Mouse (Mus musculus) CH12.LX (cell line): ENCODE measurements around the gene Serp1. TPM values are rescaled to one million over a fixed set of nuclear protein-coding genes. Genes with fewer than 3 reads are reported as not detected.

Source experiments
- DNase-seq: peaks from one replicate; pipeline ENCODE4 v3.0.0-alpha.2; 2013; ENCODE audit errors: extremely low read depth
- H3K27ac ChIP-seq: 2 replicates; pipeline ENCODE4 v1.5.1; 2012; ENCODE audit warnings: low read depth, mild to moderate bottlenecking, control low read depth, moderate library complexity; ENCODE audit not compliant: insufficient read depth
- H3K27me3 ChIP-seq: replicated peaks from 2 replicates; pipeline ENCODE3; 2012; ENCODE audit warnings: inconsistent platforms
- H3K36me3 ChIP-seq, 2 experiments: replicated peaks in 1 of 2; 2 replicates each; pipeline versions ENCODE3 to v1.6.1; 2012; ENCODE audit warnings: inconsistent platforms in 1 of 2, low read length in 1 of 2, mild to moderate bottlenecking in 1 of 2, mixed read lengths in 1 of 2, moderate library complexity in 1 of 2; ENCODE audit not compliant: control insufficient read depth in 1 of 2, insufficient read depth in 1 of 2
- H3K4me1 ChIP-seq, 2 experiments: 2 replicates each; pipeline ENCODE4 v1.6.1; 2012; ENCODE audit warnings: inconsistent platforms in 1 of 2, moderate library complexity in 1 of 2; ENCODE audit not compliant: insufficient read depth in 2 of 2, control insufficient read depth in 1 of 2
- H3K4me2 ChIP-seq: 2 replicates; pipeline ENCODE4 v1.6.1; 2012; ENCODE audit warnings: low read depth, mild to moderate bottlenecking, control low read depth; ENCODE audit not compliant: poor library complexity, insufficient read depth, severe bottlenecking
- H3K4me3 ChIP-seq, 3 experiments: fragments of 150-350 bp in 1 of 3; sonication (generic) in 1 of 3; replicated peaks in 1 of 3; 2 replicates each; pipeline versions ENCODE3 to v1.5.1; 2011 to 2012; ENCODE audit warnings: low read depth in 2 of 3, low read length in 2 of 3, mild to moderate bottlenecking in 2 of 3, moderate library complexity in 2 of 3, control low read depth in 1 of 3, improper control_type of control experiment in 1 of 3, inconsistent platforms in 1 of 3, mixed read lengths in 1 of 3; ENCODE audit not compliant: poor library complexity in 1 of 3
- H3K79me2 ChIP-seq: replicated peaks from 2 replicates; pipeline ENCODE4 v1.6.1; 2012; ENCODE audit warnings: mild to moderate bottlenecking, moderate library complexity; ENCODE audit not compliant: control insufficient read depth, poor library complexity, insufficient read depth, severe bottlenecking; ENCODE audit errors: extremely low read depth
- H3K9ac ChIP-seq: 2 replicates; pipeline ENCODE4 v1.6.1; 2012; ENCODE audit warnings: low read depth, mild to moderate bottlenecking, control low read depth, moderate library complexity; ENCODE audit not compliant: insufficient read depth
- H3K9me3 ChIP-seq: replicated peaks from 2 replicates; pipeline ENCODE3; 2012; ENCODE audit warnings: low read length, inconsistent platforms, mixed read lengths
- BHLHE40 ChIP-seq: IDR thresholded peaks from 2 replicates; pipeline ENCODE4 v1.6.1; 2011; ENCODE audit warnings: mild to moderate bottlenecking, low read depth, low read length, improper control_type of control experiment
- CTCF ChIP-seq, 2 experiments: IDR thresholded peaks in 1 of 2; conservative IDR thresholded peaks in 1 of 2; 2 replicates each; pipeline ENCODE4 v1.5.1; 2011 to 2012; ENCODE audit warnings: low read depth in 2 of 2, low read length in 2 of 2, improper control_type of control experiment in 1 of 2, inconsistent platforms in 1 of 2, mild to moderate bottlenecking in 1 of 2, moderate library complexity in 1 of 2
- E2F4 ChIP-seq: IDR thresholded peaks from 2 replicates; pipeline ENCODE4 v1.6.1; 2011; ENCODE audit warnings: low read depth, low read length, improper control_type of control experiment; ENCODE audit not compliant: insufficient replicate concordance
- ELF1 ChIP-seq: IDR thresholded peaks from 2 replicates; pipeline ENCODE4 v1.6.1; 2014; ENCODE audit warnings: low read depth, mild to moderate bottlenecking, inconsistent platforms, low read length, improper control_type of control experiment
- EP300 ChIP-seq: IDR thresholded peaks from 2 replicates; pipeline ENCODE4 v1.6.1; 2011; ENCODE audit warnings: low read length, improper control_type of control experiment
- GABPA ChIP-seq: IDR thresholded peaks from 2 replicates; pipeline ENCODE4 v1.6.1; 2012; ENCODE audit warnings: low read depth, low read length, improper control_type of control experiment, inconsistent platforms; ENCODE audit not compliant: insufficient replicate concordance
- HCFC1 ChIP-seq: IDR thresholded peaks from 2 replicates; pipeline ENCODE4 v1.6.1; 2012; ENCODE audit warnings: low read depth, mild to moderate bottlenecking, inconsistent platforms, low read length, improper control_type of control experiment
- IRF4 ChIP-seq: IDR thresholded peaks from 2 replicates; pipeline ENCODE4 v1.6.1; 2014; ENCODE audit warnings: low read depth, mild to moderate bottlenecking, inconsistent platforms, low read length, improper control_type of control experiment
- JUN ChIP-seq: IDR thresholded peaks from 2 replicates; pipeline ENCODE4 v1.6.1; 2011; ENCODE audit warnings: low read depth, mild to moderate bottlenecking, low read length, improper control_type of control experiment, moderate library complexity; ENCODE audit not compliant: insufficient read depth
- KAT2A ChIP-seq: IDR thresholded peaks from 2 replicates; pipeline ENCODE4 v1.6.1; 2012; ENCODE audit warnings: low read length, improper control_type of control experiment, inconsistent platforms; ENCODE audit not compliant: insufficient replicate concordance
- MAFK ChIP-seq: IDR thresholded peaks from 2 replicates; pipeline ENCODE4 v1.6.1; 2011; ENCODE audit warnings: low read length, improper control_type of control experiment; ENCODE audit not compliant: insufficient replicate concordance
- MAX ChIP-seq: IDR thresholded peaks from 2 replicates; pipeline ENCODE4 v1.6.1; 2011; ENCODE audit warnings: low read length, improper control_type of control experiment
- MEF2A ChIP-seq: IDR thresholded peaks from 2 replicates; pipeline ENCODE4 v1.6.1; 2014; ENCODE audit warnings: low read depth, mild to moderate bottlenecking, inconsistent platforms, low read length, improper control_type of control experiment, borderline replicate concordance
- MYC ChIP-seq: IDR thresholded peaks from 2 replicates; pipeline ENCODE4 v1.6.1; 2011; ENCODE audit warnings: low read depth, mild to moderate bottlenecking, improper control_type of control experiment, low read length
- NRF1 ChIP-seq: IDR thresholded peaks from 2 replicates; pipeline ENCODE4 v1.6.1; 2014; ENCODE audit warnings: low read depth, mild to moderate bottlenecking, inconsistent platforms, low read length, improper control_type of control experiment, moderate library complexity
- POLR2A ChIP-seq: IDR thresholded peaks from 2 replicates; pipeline ENCODE4 v1.6.1; 2011; ENCODE audit warnings: low read depth, mild to moderate bottlenecking, improper control_type of control experiment, low read length
- RAD21 ChIP-seq: IDR thresholded peaks from 2 replicates; pipeline ENCODE4 v1.6.1; 2011; ENCODE audit warnings: low read depth, mild to moderate bottlenecking, low read length, improper control_type of control experiment, moderate library complexity
- RCOR1 ChIP-seq: conservative IDR thresholded peaks from 2 replicates; pipeline ENCODE4 v1.6.1; 2012; ENCODE audit warnings: low read depth, mild to moderate bottlenecking, inconsistent platforms, low read length, improper control_type of control experiment
- TBP ChIP-seq: conservative IDR thresholded peaks from 2 replicates; pipeline ENCODE4 v1.6.1; 2011; ENCODE audit warnings: low read depth, low read length, improper control_type of control experiment
- TCF12 ChIP-seq: IDR thresholded peaks from 2 replicates; pipeline ENCODE4 v1.6.1; 2014; ENCODE audit warnings: low read depth, mild to moderate bottlenecking, inconsistent platforms, low read length, improper control_type of control experiment
- UBTF ChIP-seq: IDR thresholded peaks from 2 replicates; pipeline ENCODE4 v1.6.1; 2012; ENCODE audit warnings: low read depth, mild to moderate bottlenecking, inconsistent platforms, low read length, improper control_type of control experiment, moderate library complexity
- USF1 ChIP-seq: IDR thresholded peaks from 2 replicates; pipeline ENCODE4 v1.6.1; 2014; ENCODE audit warnings: low read depth, mild to moderate bottlenecking, inconsistent platforms, low read length, improper control_type of control experiment
- USF2 ChIP-seq: conservative IDR thresholded peaks from 2 replicates; pipeline ENCODE4 v1.6.1; 2011; ENCODE audit warnings: low read depth, low read length, improper control_type of control experiment
- ZC3H11A ChIP-seq: IDR thresholded peaks from 2 replicates; pipeline ENCODE4 v1.6.1; 2012; ENCODE audit warnings: low read depth, mild to moderate bottlenecking, inconsistent platforms, low read length, improper control_type of control experiment
- ZKSCAN1 ChIP-seq: IDR thresholded peaks from 2 replicates; pipeline ENCODE4 v1.6.1; 2012; ENCODE audit warnings: low read depth, inconsistent platforms, low read length, improper control_type of control experiment, borderline replicate concordance
- ZMIZ1 ChIP-seq: IDR thresholded peaks from 2 replicates; pipeline ENCODE4 v1.6.1; 2012; ENCODE audit warnings: low read depth, mild to moderate bottlenecking, inconsistent platforms, low read length, improper control_type of control experiment
- dilution Hi-C: fragments of 300-500 bp; cut with MboI; formaldehyde crosslinking; loops from 2 replicates; pipeline ENCODE4 v1.14.3; 2020; ENCODE audit warnings: low sequenced_read_pairs; ENCODE audit not compliant: extremely low pct_unique_long_range_greater_than_20kb, extremely low pct_ligation_motif_present
- in situ Hi-C: fragments of 300-500 bp; cut with MboI; formaldehyde crosslinking; loops from 3 replicates; pipeline ENCODE4 v1.14.3; 2019; ENCODE audit warnings: low sequenced_read_pairs, low pct_ligation_motif_present, low pct_unique_long_range_greater_than_20kb, mixed read lengths
- polyA plus RNA-seq: library from polyadenylated mRNA; unstranded; fragments of >175 nt; gene quantifications from 2 replicates; pipeline ENCODE4 v1.2.1, GENCODE M21; 2012; ENCODE audit warnings: low read depth; ENCODE audit not compliant: insufficient read length
- total RNA-seq, 2 experiments: library from RNA; depleted of rRNA; stranded (reverse); fragments of 300-350 nt in 1 of 2; fragments of >200 nt in 1 of 2; gene quantifications; 2 replicates each; pipeline ENCODE4 v1.2.3; 2012 to 2014

Serp1 gene
- total and polyA plus RNA-seq, 3 experiments = 219 to 470 (median 298) TPM

GRCm38 (mm10) chr3:58508020-58508750 lies 17.5 kb downstream of the Serp1 start (continued):
- TF ChIP-seq ZKSCAN1 (no peak), USF1 (no peak), ELF1 (peak; percentile 70), NRF1 (no peak), RAD21 (no peak; the same call in 1 of the 2 replicates), TBP (0 out of 2 replicates have a peak, but pooled peaks have one; percentile 29), JUN (no peak), RCOR1 (no peak), POLR2A (no peak; the same call in 1 of the 2 replicates), EP300 (peak; percentile 64; the same call in 1 of the 2 replicates)

- H3K4me3 ChIP-seq = no peak overlapping the region
- dilution Hi-C loops (no loop called here), in situ Hi-C loops (no loop called here)
- H3K79me2 ChIP-seq = no peaks in the 10 kb centered on the region; the same call in 1 of the 2 replicates
- H3K4me1 ChIP-seq = peaks cover 10 to 65% of the 10 kb centered on the region in 2 experiments
- H3K27me3 ChIP-seq = no peaks in the 10 kb centered on the region
- H3K36me3 ChIP-seq = no peaks in the 10 kb centered on the region
- no peaks in the 10 kb centered on the region for H3K9me3 ChIP-seq
- H3K27ac ChIP-seq = no peak overlapping the region
- H3K4me2 ChIP-seq = no peak overlapping the region
- no peak overlapping the region for H3K9ac ChIP-seq
- DNase-seq = no peak
- TF ChIP-seq ZMIZ1 = no peak
- no peak for TF ChIP-seq GABPA
- no peak for TF ChIP-seq EP300
- no peak for TF ChIP-seq ZC3H11A
Observed at GRCm38 (mm10) chr3:58504676-58505075, 21.0 kb downstream of the Serp1 start.

DNA sequence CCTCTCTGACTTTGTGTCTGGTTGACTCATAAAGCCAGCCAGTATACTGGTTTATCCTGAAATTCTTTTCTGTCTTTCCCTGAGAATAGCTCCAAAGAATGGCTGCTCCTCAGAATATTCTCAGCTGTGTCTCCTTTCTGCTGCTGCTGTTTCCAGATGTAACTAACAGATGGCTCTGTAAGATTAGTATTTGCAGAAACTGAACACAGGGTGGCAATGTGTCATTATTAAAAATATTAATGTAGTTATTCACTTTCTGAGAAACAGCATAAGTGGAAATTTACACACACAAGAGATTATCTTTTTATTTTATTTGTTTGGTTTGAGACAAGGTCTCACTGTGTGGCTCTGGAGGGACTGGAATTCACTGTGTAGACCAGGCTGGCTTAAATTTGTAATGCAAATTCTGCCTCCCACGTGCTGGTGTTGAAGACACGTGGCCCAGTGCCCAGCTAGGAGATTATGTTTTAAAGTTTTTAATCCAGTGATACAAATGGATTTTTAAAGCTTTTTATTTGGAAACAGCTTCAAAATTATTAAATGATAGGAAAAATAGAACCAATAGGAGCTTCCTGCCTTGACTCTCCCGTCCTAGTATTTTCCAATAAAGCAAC lies 21.9 kb downstream of the Serp1 start:
- no peaks in the 10 kb centered on the region; the same call in 1 of the 2 replicates for H3K79me2 ChIP-seq
- DNase-seq = no peak
- H3K9ac ChIP-seq = no peak overlapping the region
- no peaks in the 10 kb centered on the region for H3K36me3 ChIP-seq
- H3K4me2 ChIP-seq = no peak overlapping the region
- in situ Hi-C loops (no loop called here), dilution Hi-C loops (no loop called here)
- no peaks in the 10 kb centered on the region for H3K9me3 ChIP-seq
- H3K4me3 ChIP-seq = no peak overlapping the region
- H3K27me3 ChIP-seq = no peaks in the 10 kb centered on the region
- H3K4me1 ChIP-seq = peaks cover 4 to 57% of the 10 kb centered on the region in 2 experiments; a peak in 3 of 4 replicates
- H3K27ac ChIP-seq = no peak overlapping the region
- TF ChIP-seq KAT2A (no peak), UBTF (no peak), POLR2A (no peak), RAD21 (peak; percentile 32), CTCF (conservative IDR thresholded peaks at IDR 0.05 in 1 of 2, IDR thresholded peaks at IDR 0.05 in 1 of 2; ENCODE audit: low read depth in 2 of 2, low read length in 2 of 2) (peak in 1 of 2 experiments; percentile 25; a peak in 1 of 4 replicates), E2F4 (no peak), IRF4 (no peak), ZC3H11A (no peak), MAX (peak; percentile 84), MAFK (no peak), HCFC1 (no peak), MYC (peak; percentile 97), MEF2A (no peak), JUN (no peak), USF2 (peak; percentile 58), TBP (no peak), BHLHE40 (peak; percentile 70), GABPA (no peak), TCF12 (no peak)
